Mouse (Mus musculus) erythroblast, embryonic 14.5 days (primary cell): ENCODE data around the gene Ahnak.

Experiments
- GATA1 ChIP-seq: IDR thresholded peaks from 2 replicates; pipeline ENCODE4 v1.6.1; 2012; ENCODE audit warnings: low read length, inconsistent platforms, mixed read lengths
- TAL1 ChIP-seq: IDR thresholded peaks from 3 replicates; pipeline ENCODE4 v1.6.1; 2012; ENCODE audit warnings: low read length, inconsistent platforms, mixed read lengths

DNA sequence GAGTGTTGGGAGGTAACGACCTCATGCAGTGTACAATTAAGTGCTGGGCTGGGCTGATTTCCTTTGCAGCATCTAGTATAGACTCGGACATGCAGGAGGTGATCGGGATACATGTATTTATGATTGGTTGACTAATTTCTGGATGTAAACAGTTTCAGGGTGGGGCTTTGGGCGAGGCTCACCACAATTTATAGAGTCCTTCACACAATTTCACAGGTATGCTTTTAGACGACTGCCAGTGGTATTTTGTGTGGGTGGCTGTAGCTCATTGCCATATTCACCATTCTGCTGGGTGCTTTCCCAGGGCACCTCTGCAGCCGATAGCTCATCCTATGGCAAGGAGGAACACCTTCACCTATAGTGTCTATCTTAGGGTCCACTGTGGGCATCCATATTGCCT lies 9.5 kb downstream of the Ahnak start:
- no peak for TF ChIP-seq GATA1
- no peak for TF ChIP-seq TAL1
